Mouse (Mus musculus): Measurements from ENCODE around the gene Pde4d.
A peak's percentile ranks its signal among the peaks of the same experiment; 100 is the strongest.
"Not testable (repeated sequence)": the region's sequence is repeated elsewhere in the genome, so short reads cannot be mapped to it uniquely, and the experiment has no call there.

Pde4d gene

DNA sequence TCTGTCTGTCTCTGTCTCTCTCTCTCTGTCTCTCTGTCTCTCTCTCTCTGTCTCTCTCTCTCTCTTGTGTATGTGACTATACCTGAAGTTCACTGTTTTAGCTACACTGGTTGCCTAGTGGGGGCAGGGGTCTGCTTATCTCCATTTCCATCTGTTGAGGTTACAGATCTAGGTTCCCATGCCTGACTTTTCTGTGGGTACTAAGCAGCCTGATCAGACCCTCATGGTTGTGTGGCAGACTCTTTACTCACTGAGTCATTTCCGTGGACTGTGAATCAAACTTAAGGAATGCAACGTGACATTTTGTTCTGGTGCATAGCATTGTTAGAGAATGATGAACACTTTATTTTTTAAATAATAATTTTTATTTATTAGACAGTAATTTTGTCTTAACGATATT, 264.3 kb downstream of the Pde4d start:
- DNase-seq = no peak

DNA sequence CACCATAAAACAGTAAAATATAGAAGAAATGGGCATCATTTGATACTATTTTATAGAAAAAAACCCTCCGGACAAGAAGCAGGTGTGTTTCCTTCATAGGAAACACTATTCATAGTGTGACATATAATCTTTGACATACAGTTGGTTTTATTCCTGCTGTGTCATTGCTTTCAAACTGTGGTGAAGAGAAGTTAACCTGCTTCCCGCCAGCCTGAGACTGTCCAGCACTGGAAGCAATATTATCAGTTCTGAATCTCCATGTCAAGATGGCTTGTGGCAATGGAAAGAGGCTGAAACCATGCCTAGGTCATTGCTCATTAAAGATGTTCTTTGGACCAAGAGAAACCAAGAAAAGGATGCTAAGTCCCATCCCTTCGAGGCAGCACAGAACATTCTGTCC, 265.3 kb downstream of the Pde4d start:
- DNase-seq = no peak

DNA sequence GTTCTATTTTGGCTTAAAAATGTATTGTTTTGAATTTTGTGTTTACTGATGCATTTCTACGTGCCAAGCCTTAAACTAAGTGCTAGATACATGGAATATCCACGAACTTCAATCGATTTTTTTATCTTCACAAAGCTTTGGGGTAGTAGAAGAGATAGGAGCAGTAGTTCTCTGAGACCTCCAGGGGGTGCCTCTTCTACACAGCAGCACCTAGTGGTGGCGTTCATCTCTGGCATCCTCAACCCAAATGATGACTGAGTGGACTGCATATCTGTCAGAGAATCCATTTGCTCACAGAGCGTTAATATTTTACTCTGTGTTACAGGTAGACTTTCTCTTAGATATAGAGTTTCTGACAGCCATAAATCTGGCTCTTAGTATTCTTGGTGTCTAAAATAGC, 272.5 kb downstream of the Pde4d start:
- peak; percentile 5 for DNase-seq

DNA sequence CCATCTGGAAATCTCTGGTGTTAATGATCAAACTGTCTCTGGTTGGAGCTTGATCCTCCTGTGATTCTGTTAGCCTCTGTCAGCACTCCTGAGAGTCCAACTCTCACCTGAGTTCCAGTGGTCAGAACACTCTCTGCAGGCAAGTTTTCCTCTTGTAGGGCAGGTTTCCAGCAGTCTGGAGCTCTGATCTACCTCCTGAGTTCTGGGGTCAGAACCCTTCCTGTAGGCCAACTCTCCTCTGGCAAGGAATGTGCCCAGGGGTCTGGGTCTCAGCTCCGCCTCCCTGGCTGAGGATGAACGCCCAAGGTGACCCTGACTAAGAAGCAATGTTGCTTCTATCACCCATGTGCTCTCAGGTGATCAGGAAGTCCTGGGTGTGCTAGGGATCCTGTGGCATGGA, 284.6 kb downstream of the Pde4d start:
- DNase-seq = not testable (repeated sequence)

DNA sequence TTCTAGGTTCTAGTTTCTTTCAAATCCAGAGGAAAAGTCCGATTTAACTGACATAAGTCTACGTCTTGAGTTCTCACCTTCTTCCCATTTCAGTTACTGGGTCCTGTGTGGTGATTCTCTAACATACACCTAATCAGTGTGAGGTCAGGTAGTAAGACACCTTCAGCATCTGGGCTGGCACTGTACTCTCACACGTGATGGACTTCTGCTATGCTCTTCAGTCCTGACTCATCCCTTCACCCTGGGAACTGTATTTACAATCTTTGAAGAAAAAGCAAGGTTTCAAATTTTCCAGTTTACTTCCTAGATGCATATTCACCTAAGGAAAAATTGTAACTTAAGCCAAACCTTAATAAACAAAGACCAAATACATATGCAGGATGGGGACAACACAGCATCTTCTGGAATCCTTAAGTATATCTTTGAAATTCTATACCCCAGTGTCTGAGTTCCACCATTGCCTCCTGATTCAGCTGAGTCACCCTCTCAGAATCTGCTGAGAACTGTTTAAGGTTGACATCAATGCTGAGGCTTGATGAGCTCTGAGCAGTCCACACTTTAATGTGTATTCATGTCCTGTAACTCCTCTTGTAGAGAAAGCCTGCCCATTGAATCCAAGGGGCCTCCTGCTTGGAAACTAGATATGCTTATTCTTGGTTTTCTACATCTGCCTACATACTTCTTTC, 301.6 kb downstream of the Pde4d start:
- DNase-seq = no peak

- no peak for DNase-seq
Observed at GRCm38 (mm10) chr13:108757477-108757876, 307.7 kb downstream of the Pde4d start.

GRCm38 (mm10) chr13:108758331-108758730, 308.6 kb downstream of the Pde4d start:
- DNase-seq = no peak

- DNase-seq = no peak
Observed at GRCm38 (mm10) chr13:108759140-108759539, 309.4 kb downstream of the Pde4d start.

- DNase-seq = no peak
Observed at GRCm38 (mm10) chr13:108763295-108763694, 313.5 kb downstream of the Pde4d start.

GRCm38 (mm10) chr13:108766020-108766727, 316.4 kb downstream of the Pde4d start:
- no peak for DNase-seq

DNA sequence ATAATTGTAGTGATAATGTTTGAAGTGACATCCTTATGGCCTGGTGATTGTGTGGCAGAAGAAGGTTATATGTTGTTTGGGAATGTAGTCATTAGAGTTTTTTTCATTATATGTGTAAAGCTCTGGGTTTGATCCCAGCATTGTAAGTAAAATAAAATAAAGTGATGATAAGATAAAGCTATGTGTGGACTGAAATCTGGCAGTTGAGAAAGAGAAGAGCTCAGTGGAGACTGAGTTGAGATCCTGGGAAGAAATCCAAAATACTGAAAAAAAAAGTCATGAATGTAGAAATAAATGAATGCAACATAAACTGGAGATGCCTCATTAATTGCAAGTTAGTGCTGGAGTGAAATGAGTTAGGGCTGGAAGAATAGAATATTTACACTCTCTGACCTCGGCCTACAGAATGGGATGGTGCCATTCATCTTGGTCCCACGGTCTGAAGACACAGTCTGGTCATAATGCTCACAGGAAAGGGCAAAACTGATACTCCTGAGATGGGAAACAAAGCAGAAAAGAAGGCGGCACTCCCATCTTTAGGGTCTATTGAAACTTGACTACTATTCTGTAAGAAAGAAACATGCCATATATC, 319.8 kb downstream of the Pde4d start:
- DNase-seq = no peak

DNA sequence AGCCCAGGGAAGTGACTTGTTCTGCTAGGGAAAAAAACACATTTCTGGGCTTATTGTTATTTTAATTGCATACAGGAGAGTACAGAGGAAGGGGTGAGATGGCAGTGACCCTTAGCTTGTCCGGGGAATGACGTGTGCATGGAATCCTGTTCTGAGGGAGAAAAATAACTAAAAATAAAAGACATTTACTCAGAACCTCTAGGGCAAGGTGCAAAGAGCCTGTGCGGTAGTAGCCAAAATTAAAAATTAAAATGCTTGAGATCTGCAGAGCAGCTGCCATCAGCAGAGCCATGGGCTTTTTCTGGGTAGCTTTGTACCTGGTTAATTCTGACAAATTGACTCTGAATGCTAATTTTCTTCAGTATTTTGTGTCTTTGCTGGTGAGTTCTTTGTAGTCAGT, 322.6 kb downstream of the Pde4d start:
- no peak for DNase-seq

DNA sequence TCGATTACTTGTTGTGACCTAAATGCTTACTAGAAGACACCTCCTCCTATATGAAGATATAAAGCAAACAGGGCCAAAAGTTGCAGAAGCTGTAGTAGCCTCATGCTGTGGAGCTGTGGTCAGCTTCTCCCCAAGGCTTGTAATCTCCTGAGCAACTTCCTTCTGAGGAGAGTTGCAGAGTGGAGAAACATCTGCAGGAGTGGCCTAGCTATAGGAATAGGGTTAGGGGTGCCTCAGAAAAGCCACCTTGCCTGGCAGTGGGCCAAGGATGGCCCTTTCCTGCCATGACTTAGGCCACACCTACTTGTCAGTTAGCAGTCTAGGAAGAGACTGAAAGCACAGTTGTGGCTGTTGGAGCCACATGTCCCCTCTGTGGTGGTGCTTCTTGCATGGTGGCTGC, 325.2 kb downstream of the Pde4d start:
- DNase-seq = no peak

DNA sequence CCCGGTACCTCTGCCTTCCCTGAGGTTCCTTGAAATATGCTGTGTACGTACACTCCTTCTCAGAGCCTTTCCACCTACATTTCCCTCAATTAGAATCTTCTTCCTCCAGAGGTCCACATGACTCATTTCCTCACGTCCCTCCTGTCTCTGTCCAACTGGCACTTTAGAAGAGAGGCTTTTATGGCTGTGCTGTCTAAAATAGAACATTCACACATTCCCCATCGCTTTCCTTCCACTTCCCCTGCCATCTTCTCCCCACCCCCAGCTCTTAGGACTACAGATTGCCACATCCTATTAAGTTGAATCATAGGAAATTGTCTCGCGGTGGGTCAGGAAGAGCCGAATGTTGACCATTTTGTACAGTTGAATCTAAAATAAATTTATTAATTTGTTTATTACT, 326.1 kb downstream of the Pde4d start:
- no peak for DNase-seq

DNA sequence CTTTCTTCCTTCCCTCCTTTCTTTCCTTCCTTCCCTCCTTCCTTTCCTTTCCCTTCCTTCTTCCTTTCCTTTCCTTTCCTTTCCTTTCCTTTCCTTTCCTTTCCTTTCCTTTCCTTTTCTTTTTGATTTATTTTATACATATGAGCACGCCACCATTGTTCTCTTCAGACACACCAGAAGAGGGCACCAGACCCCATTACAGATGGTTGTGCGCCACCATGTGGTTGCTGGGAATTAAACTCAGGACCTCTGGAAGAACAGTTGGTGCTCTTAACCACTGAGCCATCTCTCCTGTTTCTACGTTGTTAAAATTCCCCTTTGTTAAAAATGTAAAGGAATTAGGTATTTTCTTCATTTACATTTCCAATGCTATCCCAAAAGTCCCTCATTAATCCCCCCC, 347.9 kb downstream of the Pde4d start:
- DNase-seq = not testable (repeated sequence)

DNA sequence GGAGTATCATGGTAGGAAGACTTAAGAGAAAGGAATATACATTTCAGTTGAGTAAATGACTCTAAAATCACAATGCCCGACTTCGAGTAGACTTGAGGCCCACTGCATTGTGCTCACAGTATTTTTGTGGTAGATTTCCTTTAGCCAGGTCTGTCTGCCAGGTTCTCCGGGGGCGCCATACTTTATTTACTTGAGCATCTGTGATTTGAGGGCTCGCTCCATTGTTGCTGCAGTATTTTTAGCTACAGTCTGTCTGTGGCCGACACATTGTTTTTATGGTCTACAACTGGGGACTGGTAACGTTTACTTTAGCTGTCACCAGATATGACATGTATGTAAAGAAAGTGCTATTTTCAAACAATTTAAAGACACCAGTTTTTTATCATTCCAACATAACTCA, 359.4 kb downstream of the Pde4d start:
- DNase-seq = no peak

DNA sequence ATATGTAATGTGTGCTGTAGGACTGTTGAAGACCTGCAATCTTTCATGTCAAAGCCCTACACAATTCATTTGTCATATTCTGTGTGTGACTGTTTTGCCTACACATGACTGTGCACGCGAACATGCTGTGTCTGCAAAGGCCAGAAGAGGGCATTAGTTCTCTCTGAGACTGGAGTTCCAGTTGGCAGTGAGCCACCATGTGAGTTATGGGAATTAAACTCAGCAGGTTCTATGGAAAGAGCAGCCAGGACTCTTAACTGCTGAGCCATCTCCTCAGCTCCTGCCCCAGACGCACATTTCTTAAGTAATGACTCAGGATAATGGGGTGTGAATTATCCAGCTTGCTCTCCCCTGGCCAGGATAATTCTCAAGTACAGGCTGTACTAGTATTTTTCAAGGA, 363.2 kb downstream of the Pde4d start:
- peak; percentile 60 for DNase-seq

GRCm38 (mm10) chr13:108819846-108820408, 370.2 kb downstream of the Pde4d start:
- DNase-seq = no peak

GRCm38 (mm10) chr13:108820487-108820886, 370.7 kb downstream of the Pde4d start:
- DNase-seq = no peak

GRCm38 (mm10) chr13:108821270-108821669, 371.5 kb downstream of the Pde4d start:
- DNase-seq = no peak

GRCm38 (mm10) chr13:108824638-108825310, 375.0 kb downstream of the Pde4d start:
- DNase-seq = no peak

- no peak for DNase-seq
Observed at GRCm38 (mm10) chr13:108825501-108825900, 375.8 kb downstream of the Pde4d start.

DNA sequence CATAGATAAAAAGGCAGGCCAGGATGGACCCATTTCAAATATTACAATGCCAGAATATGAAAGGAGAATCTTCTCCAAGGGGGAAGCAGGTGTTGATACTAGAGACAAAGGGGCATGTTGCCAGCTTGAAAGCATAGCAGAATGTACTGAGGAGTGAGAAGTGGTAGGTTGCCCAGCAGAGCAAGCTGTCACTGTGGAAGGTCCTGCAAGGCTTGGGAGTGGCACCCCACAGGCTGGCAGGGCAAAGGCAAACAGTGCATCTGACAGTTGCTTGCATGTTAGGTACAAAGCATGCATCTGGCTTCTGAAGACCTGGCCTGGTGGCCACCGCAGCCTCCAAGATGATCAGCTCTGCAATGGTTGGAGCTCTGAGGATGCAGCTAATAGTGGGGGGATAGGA, 384.4 kb downstream of the Pde4d start:
- DNase-seq = no peak
